Mouse (Mus musculus) gastrocnemius, postnatal 25 days (tissue): ENCODE data around the gene Socs1. TPM values are rescaled to one million over a fixed set of nuclear protein-coding genes. Genes with fewer than 3 reads are reported as not detected.
A peak's percentile ranks its signal among the peaks of the same experiment; 100 is the strongest.
"Not testable (repeated sequence)": the region's sequence is repeated elsewhere in the genome, so short reads cannot be mapped to it uniquely, and the experiment has no call there.

Source experiments
- DNase-seq: peaks from one replicate; pipeline ENCODE4 v3.0.0; 2022
- long read RNA-seq, 2 experiments: library from polyadenylated mRNA; stranded (forward); transcript quantifications; one replicate each; pipeline ENCODE4 v2.0.0; 2021
- total RNA-seq, 2 experiments: library from RNA; stranded (reverse); gene quantifications; 1 replicate in 1 of 2; 2 replicates in 1 of 2; pipeline ENCODE4 v1.2.3; 2021

Socs1 gene
- total RNA-seq = 1 to 10 TPM in 1 of 2 experiments, under 1 TPM in 1; 0.51 to 2.4 TPM
- long read RNA-seq, experiment 1, partial matches to known transcripts = 0 of 6 reads
- long read RNA-seq, experiment 1, other reads (novel, unspliced or antisense) = 3 of 6 reads
- long read RNA-seq, experiment 2, partial matches to known transcripts = 0 of 3 reads
- long read RNA-seq, experiment 2, other reads (novel, unspliced or antisense) = 0 of 3 reads

DNA sequence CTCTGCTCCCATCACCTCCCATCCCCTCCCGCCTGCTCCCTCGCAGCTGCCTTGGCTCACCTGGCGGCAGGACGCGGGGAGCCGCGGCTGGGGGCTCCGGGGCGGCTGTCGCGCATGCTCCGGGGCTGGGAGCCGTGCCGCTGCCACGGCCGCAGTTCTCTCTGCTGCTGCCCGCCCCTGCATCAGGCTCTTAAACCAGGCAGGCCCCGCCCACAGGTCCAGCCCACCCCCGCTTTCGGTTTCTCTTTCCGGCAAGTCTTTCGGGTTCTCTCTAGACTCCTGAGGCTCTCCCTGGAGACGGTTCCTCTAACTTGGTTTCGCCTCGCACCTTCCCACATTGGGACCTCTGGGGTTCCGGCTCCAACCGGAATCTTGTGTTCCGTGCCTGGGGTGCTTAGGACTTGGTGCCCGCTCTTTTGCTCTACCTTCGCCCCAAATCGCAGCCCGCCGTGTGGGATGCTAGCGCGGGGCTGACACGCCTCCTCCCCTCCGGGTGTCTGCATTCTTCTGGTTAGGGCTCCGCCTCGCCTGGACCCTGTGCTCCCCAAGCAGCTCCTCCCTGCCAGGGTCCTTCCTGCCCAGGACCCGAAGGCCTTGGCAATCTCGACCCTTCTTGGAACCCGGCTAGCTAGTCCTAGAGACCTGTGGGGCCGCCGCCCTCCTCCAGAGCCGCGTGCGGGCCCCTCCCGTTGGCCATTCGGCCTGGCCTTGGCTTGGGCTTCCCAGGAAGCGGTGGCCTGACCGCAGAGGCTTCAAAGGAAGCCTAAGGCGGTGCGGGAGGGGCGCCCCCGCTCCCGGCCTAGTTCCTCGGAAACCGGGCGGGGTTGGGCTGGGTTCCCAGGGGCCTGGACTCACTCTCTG lies at the start of gene Socs1:
Gene Socs1, minus strand, starts transcription at position 166 of the 861 bp plus-strand sequence.
- peak; percentile 93 for DNase-seq

DNA sequence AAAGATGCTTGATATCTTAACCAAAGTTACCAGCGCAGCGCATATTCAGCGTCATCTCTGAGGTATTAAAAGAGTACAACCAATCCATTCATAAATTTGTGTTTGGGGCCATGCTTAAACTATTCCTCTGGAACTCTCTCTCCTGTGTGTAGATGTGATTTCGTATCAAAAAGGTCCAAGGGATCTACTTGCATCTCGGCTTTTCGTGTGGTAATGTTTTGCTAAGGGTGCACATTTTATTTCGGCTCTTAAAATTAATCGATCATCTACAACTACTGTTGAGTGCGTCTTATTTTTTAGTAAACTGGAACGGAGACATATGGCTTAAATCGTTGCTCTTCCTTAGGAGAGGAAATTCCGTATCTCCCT lies 49.2 kb upstream of the Socs1 start:
- DNase-seq = no peak

DNA sequence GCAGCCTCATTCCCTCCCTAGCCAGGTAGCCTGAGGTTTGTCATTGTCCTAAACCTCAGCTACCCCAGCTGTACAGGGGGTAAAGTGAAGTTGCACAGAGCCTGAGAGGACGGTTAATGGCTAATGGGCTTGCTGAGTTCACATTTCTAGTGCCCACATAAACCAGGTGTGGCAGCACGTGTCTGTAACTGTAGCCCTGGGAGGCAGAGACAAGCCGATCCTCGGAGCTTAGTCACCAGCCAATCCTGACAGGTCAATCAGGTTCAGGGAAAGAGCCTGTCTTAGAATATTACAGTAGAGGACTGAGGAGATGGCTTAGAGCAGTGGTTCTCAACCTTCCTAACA lies 43.1 kb upstream of the Socs1 start:
- no peak for DNase-seq

DNA sequence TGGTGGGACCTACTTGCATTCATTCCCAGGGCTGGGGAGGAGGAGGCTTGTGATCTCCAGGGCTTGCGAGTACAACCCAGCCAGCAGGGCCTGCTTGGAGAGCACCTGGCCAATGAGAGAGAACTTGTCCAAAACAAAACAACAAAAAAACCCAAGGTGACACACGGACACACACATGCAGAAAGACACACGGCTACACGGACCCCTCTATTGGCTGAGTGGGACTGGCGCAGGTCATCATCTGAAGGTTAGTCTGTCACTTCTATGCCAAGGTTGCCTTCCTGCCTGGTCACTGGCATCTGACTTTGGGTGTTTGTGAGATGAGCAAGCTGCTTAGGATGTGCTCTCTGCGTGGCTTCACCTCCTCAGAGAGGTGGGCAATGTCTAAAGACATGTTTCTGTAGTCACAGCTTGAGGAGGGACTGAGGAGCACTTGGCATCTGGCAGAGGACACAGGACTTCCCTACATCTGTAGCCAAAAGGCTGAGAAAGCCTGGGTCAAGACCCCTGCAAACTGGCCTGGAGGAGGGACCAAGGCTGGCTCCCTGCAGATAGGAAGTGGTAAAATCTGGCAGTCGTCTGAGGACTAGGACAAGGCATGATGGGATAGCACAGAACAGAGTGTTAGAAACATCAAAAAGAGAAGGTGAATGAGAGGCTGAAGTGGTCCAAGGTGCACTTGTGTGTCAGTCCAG lies 42.6 kb upstream of the Socs1 start:
- DNase-seq = no peak

DNA sequence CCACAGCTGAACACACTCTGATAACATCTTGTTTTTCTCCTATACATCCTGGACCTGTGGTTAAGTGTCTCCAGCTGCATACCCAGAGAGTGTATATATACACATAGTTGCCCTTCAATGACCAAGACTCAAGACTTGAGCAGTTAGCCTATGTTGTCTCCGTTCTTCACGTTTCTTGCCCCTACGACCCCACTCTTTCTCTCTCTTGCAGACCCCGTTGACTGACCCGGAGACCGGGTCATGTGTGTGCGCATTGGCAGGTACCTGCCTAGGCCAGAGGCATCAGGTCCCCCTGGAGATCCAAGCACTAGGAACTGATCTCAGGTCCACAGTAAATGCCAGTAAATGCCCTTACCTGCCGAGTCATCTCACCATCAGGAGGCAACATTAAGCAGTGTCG lies 41.9 kb upstream of the Socs1 start:
- no peak for DNase-seq

DNA sequence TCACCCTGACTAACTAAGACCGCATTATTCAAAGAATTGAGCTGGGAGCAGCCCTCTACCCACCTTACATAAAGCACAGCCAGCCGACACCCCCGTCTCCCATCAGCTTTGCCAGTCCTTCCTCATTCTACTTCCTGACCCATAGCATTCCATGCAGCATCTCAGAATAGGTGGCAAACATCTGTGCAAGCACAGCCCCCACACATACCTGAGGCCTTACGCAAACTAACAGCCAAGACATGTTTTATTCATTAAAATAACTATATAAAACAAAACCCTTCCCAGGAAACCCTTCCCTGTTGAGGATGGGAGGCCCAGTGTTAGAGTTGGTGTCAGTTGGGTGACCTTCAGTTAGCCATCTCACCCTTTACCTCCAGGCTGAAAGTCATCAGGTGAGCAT lies 40.5 kb upstream of the Socs1 start:
- DNase-seq = no peak

DNA sequence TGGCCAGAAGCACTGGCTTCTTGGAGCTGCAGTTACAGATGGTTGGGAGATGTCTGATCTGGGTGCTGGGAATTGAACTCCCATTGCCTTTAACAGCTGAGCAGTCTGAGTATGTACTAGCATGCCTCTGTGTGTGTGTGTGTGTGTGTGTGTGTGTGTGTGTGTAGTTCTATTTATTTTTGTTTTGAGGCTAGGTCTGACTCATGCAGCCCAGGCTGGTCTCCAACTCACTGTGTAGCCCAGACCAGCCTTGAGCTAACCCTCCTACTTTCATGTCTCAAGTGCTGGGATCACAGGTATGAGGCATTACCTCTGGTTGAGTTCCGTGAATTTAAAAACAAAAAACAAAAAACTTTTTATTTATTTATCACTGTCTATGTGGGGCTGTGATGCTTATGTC lies 39.2 kb upstream of the Socs1 start:
- no peak for DNase-seq

DNA sequence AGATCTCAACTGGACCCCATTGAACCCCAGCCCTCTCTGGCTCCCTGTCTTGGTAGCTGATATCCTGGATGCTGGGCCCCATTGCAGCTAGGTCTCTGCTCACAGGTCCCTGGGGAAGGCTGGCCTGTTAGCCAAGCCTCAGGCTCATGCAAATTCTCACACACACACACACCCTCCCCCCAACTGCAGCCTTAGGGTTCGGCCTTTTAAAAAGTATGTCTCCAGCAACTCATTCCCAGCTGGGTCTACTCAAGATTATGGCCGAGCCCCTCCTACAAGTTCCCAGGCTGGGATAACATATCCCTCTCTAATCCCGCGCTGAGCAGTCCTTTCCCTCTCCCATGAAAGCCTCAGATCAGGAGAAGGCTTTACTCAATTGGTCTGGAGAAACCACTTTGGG lies 36.1 kb upstream of the Socs1 start:
- no peak for DNase-seq

DNA sequence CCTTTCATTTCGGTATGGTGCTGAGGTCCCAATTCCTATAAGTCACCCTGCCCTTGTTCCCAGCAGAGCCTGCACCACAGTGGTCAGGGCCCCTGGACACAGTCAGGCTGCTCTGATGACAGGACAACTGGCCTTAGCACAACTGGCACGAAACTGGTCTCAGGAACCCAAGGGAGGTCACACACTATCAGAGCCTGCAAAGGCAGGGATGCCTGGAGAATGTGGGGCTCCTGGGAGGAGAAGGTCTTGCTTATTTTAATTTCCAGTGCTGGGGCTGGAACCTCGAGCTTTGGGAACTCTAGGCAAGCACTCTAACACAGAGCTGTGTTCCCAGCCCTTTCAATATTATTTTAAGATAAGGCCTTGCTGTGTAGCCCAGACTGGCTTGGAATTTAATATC lies 34.6 kb upstream of the Socs1 start:
- DNase-seq = peak; percentile 38

DNA sequence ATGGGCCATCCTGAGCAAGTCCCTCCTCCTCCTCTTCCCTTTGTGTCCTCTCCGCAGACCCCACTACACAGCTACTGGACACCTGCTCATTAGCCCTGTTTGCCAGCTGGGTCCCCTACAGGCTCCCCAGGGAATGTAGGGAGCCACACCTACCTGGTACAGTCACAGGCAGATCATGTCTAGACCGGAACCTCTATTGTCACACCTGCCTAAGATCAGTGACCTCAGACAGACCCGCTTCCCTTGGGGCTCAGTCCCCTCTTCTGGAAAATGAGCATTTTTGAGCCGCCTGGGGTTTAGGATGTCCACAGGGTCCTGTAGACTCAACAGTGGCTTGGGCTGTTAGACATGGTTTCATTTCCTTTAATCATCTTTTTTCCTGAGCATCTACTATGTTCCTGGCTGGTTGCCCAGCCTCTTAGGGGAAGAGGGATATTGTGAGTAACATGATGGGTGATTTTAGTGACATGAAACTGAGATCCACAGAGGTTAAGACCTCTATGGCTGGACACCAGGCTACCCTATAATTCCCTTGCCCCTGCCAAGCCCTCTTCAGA lies 33.3 kb upstream of the Socs1 start:
- DNase-seq = no peak

DNA sequence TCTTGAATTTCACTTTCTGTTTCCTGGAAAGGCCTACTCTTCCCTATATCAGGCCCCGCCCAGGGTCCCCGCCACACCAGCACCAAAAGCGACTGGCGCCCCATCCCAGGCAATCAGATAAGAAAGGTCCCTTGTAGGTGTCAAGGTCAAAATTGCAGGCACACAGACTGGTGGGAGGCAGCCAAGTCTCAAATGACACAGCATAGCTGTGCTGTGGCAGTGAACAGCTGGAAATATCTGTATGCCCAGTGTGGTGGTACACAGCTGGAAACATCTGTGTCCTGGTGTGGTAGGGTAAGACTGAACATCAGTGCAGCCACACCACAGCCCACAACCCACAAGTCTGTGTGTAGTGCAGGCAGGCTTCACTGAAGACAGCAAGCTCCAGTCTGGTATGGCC lies 29.5 kb upstream of the Socs1 start:
- no peak for DNase-seq

DNA sequence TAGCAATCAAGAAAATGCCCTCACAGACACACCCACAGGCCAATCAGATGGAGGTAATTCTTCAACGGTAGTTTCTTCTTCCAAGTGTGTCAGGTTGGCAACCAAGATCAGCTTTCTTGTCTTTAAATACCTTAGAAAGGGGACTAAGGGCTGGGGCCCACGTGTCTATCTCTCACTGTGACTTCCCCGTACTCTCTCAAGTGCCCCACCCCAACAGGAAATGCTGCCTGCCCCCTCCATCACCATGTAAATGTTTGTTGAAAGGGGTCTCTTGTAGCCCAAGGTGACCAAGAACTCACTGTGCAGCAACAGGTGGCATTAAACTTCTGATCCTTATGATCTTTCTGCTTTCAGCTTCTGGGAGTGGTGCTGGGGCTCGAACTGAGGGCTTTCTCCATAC lies 28.4 kb upstream of the Socs1 start:
- DNase-seq = no peak

DNA sequence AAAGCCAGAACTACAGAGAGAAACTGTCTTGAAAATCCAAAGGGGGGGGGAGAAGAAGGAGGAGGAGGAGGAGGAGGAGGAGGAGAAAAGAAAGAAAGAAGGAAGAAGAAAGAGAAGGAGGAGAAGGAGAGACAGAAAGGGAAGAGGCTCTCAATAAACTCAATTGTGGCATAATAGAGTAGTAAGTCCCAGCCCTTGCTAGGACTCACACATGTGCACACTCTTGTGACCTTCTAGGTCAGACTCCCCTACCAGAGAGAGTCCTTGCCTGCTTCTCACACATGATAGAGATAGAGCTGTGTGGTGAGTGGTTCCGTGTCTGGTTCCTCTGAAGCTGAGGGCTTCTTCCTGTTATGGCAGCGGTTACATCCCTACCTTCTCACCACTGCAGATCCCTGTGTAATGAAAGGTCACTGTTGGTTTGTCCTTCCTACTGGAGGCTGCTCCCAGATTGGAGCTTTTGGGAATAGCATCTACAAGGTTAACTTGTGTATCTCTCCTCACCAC lies 27.6 kb upstream of the Socs1 start, which contains the start of gene Gm11172:
Gene Gm11172, plus strand, starts transcription at position 51 of the 507 bp plus-strand sequence.
- DNase-seq = no peak

DNA sequence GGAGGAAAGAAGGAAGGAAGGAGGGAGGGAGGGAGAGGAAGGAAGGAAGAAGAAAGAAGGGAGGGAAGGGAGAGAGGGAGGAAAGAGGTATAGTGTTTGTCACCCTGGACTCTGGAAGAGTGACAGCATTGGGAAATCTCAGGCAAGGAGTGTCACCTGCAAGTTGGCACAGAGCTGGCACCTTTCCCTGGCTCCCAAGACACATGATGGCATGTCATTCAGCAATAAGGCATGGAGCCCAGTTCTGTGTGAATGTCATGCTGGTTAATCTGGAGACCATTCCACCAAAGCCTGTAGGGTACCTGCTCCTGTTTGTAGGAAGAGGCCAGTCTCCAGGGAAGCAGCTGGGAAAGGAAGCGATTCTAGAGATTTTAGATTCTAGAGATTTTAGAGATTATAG lies 25.0 kb upstream of the Socs1 start:
- DNase-seq = no peak

DNA sequence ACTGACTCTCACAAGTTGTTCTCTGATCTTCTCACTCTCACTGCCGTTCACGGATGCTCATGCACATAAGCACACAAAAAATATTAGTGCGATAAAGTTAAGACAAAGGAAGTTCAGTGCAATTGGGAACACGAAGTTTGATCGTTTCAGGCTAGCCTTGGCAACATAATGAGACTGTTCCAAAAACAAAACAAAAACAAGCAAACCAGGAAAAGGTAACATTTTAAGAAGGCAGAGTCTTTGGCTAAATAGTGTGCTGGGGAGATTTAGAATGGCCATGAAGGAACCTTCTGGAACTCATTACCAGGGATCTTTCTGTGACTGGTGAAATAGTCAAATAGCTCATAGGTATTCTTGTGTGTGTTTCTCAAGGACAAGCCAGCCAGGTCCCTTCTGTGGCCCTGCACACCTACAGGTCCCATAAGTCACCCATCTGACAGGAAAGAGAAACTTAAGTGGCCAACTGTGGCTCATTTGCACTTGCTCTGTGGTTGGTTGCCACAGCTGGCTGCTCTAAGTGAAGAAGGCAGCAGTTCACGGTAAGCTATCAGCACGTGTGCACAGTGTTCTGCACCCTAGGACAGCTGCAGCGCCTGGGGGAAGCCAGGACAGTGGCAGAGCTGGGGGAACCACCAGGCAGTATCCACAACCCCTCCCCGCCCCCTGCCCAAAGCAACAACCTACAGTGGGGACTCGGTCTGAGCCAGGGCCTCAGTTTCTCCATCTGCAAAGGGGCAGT lies 20.6 kb upstream of the Socs1 start, which contains the start of gene Prm1:
Gene Prm1, minus strand, starts transcription at position 51 of the 739 bp plus-strand sequence.
- no peak for DNase-seq

DNA sequence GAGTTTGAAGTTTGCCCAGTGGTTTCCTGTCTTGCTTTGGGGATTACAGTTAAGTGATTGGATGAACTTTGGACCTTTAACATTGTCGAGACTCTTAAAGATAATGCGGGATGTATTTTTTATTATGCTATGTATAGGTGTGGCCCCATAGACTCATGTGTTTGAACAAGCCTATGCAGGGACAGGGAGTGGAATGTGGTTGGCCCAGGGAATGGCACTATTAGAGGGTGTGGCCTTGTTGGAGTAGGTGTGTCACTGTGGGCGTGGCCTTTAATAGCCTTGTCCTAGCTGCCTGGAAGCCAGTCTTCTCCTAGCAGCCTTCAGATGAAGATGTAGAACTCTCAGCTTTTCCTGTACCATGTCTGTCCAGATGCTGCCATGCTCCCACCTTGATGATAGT lies 17.1 kb upstream of the Socs1 start:
- not testable (repeated sequence) for DNase-seq

DNA sequence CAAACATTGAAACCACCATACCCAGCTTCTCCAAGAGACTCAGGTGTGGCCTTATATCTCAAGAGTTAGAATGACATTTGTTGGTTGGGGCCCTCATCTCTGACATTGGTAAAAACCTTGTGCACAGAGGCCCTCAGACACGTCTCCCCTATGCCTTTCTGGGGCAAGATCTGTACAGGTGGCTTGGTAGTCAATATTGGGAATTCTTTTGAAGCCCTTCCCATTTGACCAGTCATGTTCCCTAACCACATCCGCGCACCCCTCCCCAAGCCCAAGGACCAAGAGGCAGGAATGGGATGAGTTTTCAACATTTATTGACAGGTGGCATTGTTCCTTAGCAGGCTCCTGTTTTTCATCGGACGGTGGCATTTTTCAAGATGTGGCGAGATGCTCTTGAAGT lies 10.7 kb upstream of the Socs1 start, which contains the start of gene Prm2:
Gene Prm2, minus strand, starts transcription at position 101 of the 400 bp plus-strand sequence.
- no peak for DNase-seq

DNA sequence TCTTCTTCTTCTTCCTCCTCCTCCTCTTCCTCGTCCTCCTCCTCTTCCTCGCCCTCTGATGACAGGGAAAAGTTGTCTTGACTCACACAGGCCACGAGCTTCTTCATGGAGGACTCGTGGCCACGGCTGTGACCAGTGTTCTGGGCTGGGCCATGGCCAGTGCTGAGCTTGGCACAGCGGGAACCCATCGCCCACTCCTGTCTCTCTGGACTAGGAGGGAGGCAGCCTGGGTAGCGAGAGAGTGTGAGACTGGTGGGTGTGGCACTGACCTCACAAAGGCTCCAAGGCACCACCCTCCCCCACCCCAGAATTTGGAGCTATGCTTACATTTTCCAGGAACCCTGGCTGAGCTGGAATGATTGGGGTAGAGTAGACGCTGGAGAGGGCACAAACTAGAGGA lies 5.4 kb upstream of the Socs1 start, which contains the start of gene Prm3:
Gene Prm3, minus strand, starts transcription at position 213 of the 400 bp plus-strand sequence.
- no peak for DNase-seq

DNA sequence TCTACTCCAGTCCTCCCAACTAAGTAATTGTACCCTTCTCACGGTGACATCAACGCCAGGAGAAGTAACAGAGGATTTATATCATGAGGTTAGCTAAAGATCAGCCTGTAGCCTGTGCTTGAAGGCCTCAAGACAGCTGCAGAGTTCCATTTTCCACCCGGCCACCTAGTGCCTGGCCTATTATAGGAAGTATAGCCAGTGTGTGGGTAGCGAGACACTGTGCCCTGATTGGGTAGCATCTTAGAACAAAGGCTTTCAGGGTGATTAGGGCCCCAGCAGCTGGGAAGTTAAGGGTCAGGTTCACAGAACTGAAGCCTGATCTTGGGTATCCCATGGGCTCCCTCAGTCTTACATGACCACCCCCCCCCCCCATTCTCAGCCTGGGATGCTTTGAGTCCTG lies 3.5 kb upstream of the Socs1 start:
- no peak for DNase-seq

DNA sequence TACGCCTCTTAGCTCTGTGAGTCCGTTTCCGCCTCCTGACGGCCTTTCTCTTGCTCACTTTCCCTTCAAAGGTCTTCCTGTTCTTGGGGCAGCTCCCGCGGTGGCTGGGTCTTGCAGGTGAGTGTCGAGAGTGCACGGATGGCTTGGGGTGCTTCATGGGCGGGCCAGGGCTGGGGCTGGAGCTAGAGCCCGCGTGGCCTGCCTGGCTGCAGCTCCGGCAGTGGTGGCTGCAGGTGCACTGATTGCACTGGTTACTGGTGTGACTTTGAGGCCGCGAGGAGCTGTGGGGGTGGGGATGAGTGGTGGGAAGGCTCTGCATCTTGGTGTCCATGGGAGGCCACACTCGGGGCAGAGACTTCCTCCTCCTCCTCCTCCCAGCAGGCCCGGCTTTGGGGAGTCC lies 2.9 kb upstream of the Socs1 start, which contains the start of gene Tnp2:
Gene Tnp2, minus strand, starts transcription at position 390 of the 400 bp plus-strand sequence.
- no peak for DNase-seq

DNA sequence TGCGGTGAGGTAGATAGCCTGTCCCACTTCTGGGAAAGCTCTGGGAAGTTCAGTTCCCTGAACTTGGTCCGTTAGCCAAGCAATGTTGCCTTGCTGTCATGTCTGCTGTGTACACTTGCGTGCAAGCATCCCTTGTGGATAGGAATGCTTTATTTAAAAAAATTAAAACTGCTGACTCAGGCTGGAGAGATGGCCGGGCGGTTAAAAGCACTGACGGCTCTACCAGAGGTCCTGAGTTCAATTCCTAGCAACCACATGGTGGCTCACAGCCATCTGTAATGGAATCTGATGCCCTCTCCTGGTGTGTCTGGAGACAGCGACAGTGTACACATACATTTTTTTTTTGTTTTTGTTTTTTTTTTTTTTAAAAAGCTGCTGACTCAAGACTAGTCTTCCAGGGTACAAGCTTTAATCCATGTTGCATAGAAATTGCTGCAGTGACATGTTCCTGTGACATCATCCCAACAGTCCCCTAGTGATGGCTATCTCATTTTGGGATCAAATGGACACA lies 2.3 kb upstream of the Socs1 start:
- DNase-seq = no peak
